Mouse (Mus musculus) heart, embryonic 15.5 days (tissue): ENCODE results near the gene Tmem247. TPM values are rescaled to one million over a fixed set of nuclear protein-coding genes. Genes with fewer than 3 reads are reported as not detected.

Experiments
- ATAC-seq: fragments of 200-750 bp; cut with Nextera tagmentation; replicated peaks from 2 replicates; pipeline ENCODE4 v1.8.0; 2017; ENCODE audit warnings: low read depth, moderate TSS enrichment; ENCODE audit not compliant: insufficient number of reproducible peaks, insufficient read depth, low FRiP score
- H3K27ac ChIP-seq: fragments of 300-500 bp; sonication (generic); 2 replicates; pipeline ENCODE4 v1.5.1; 2015; ENCODE audit warnings: mild to moderate bottlenecking, inconsistent platforms
- H3K27me3 ChIP-seq: fragments of 300-500 bp; sonication (generic); 2 replicates; pipeline ENCODE4 v1.6.1; 2015; ENCODE audit warnings: inconsistent platforms
- H3K36me3 ChIP-seq: fragments of 300-500 bp; sonication (generic); 2 replicates; pipeline ENCODE4 v1.6.1; 2015; ENCODE audit warnings: mild to moderate bottlenecking, inconsistent platforms
- H3K4me1 ChIP-seq: fragments of 300-500 bp; sonication (generic); replicated peaks from 2 replicates; pipeline ENCODE4 v1.6.1; 2015; ENCODE audit warnings: inconsistent platforms
- H3K4me2 ChIP-seq: fragments of 300-500 bp; sonication (generic); 2 replicates; pipeline ENCODE4 v1.6.1; 2015; ENCODE audit warnings: inconsistent platforms, mild to moderate bottlenecking, moderate library complexity
- H3K4me3 ChIP-seq: fragments of 300-500 bp; sonication (generic); 2 replicates; pipeline ENCODE4 v1.5.1; 2015; ENCODE audit warnings: mild to moderate bottlenecking, inconsistent platforms
- H3K9ac ChIP-seq: fragments of 300-500 bp; sonication (generic); 2 replicates; pipeline ENCODE4 v1.6.1; 2015; ENCODE audit warnings: mild to moderate bottlenecking, inconsistent platforms
- H3K9me3 ChIP-seq: fragments of 300-500 bp; sonication (generic); replicated peaks from 2 replicates; pipeline ENCODE4 v1.6.1; 2016; ENCODE audit warnings: inconsistent platforms
- WGBS: fragments of 180-500 bp; shearing (Covaris S2); methylation state at CpG from one replicate; pipeline ENCODE4 v1.1.7; 2015; ENCODE audit warnings: mixed read lengths; 5-methylcytosine and 5-hydroxymethylcytosine counted together
- polyA plus RNA-seq: library from polyadenylated mRNA; unstranded; fragments of >200 nt; fragmentation: Nextera tagmentation; extraction: Ambion mirVana; gene quantifications from 2 replicates; pipeline ENCODE4 v1.2.1, GENCODE M21; 2015

Tmem247 gene
- polyA plus RNA-seq, 1 experiment from 2014 or later = not detected

DNA sequence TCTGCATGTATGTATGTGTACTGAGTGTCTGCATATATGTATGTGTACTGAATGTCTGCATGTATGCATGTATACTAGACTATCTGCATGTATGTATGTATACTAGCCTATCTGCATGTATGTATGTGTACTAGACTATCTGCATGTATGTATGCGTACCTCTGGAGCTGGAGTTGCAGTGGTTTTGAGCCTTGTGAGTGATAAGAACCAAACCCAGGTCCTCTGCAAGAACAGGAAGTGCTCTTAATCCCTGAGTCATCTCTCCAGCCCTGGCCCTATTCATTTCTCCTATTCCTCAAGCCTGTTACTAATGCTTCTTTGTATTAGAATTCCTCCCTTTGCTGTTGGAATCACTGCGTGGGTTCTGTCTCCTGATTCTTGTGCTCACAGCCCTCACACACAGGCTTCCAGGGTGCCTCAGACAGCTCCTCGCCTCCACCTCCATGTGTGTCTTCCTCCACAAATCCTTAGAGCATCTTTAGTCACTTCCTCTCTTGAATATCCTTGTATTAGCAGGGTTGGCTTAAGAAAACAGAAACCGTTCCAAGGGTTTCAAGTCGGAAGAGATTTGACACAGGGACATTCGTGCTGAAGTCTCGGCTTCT lies 4.0 kb upstream of the Tmem247 start:
- no peaks in the 10 kb centered on the region for H3K36me3 ChIP-seq
- H3K4me3 ChIP-seq = no peak overlapping the region
- H3K9me3 ChIP-seq = no peaks in the 10 kb centered on the region
- no peaks in the 10 kb centered on the region for H3K27me3 ChIP-seq
- no peak for ATAC-seq
- WGBS = 64% methylated on average over 7 of the region's 7 CpGs
- no peak overlapping the region for H3K9ac ChIP-seq
- H3K4me2 ChIP-seq = no peak overlapping the region
- no peak overlapping the region for H3K27ac ChIP-seq
- H3K4me1 ChIP-seq = no peaks in the 10 kb centered on the region

DNA sequence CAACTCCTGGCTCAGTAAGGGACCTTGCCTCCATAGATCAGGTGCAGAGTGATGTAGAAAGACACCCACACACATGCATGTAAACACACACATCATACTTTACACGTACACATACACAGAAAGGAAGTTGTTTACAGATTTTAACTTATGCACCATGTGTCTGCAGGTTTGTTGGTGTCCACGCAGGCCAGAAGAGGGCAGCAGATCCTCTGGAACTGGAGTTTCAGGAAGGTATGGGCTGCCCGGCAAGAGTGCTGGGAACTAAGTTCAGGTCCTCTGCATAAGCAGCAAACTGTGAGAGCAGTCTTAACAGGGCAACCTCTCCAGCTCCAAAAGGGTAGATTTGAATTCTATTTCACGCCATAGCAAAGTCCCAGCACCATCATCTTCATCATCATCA lies 1.6 kb upstream of the Tmem247 start:
- no peaks in the 10 kb centered on the region for H3K9me3 ChIP-seq
- no peaks in the 10 kb centered on the region for H3K27me3 ChIP-seq
- no peaks in the 10 kb centered on the region for H3K36me3 ChIP-seq
- no peak overlapping the region for H3K4me3 ChIP-seq
- no peak for ATAC-seq
- H3K4me1 ChIP-seq = no peaks in the 10 kb centered on the region
- WGBS = 79% methylated on average over 4 of the region's 4 CpGs
- no peak overlapping the region for H3K27ac ChIP-seq
- no peak overlapping the region for H3K9ac ChIP-seq
- no peak overlapping the region for H3K4me2 ChIP-seq

GRCm38 (mm10) chr17:86918786-86919185 lies 1.6 kb downstream of the Tmem247 start:
- no peak overlapping the region for H3K9ac ChIP-seq
- no peaks in the 10 kb centered on the region for H3K36me3 ChIP-seq
- no peak overlapping the region for H3K27ac ChIP-seq
- no peaks in the 10 kb centered on the region for H3K4me1 ChIP-seq
- 62% methylated on average over 6 of the region's 6 CpGs for WGBS
- H3K9me3 ChIP-seq = no peaks in the 10 kb centered on the region
- no peak overlapping the region for H3K4me2 ChIP-seq
- no peak for ATAC-seq
- no peak overlapping the region for H3K4me3 ChIP-seq
- H3K27me3 ChIP-seq = no peaks in the 10 kb centered on the region

DNA sequence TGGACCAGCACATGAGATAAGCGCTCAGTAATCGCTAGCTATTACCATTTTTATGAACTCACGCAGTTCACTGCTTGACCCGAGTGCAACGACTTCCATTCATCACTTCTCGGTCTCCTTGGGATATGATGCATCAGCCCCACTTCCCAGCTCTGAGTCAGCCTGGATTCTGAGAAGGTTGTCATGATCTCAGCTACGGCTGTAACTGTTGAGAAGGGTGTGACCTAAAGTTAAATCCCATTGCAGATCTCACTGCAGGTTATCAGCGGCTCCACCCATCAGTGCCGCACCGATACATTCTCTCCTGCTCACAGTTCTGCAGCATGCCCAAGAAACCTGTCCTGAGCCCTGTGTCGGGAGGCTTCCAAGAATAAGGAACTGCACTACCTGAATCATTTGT lies 2.6 kb downstream of the Tmem247 start:
- no peaks in the 10 kb centered on the region for H3K36me3 ChIP-seq
- no peak overlapping the region for H3K4me2 ChIP-seq
- H3K4me1 ChIP-seq = no peaks in the 10 kb centered on the region
- no peaks in the 10 kb centered on the region for H3K27me3 ChIP-seq
- no peak overlapping the region for H3K27ac ChIP-seq
- ATAC-seq = no peak
- H3K4me3 ChIP-seq = no peak overlapping the region
- 66% methylated on average over 11 of the region's 11 CpGs for WGBS
- no peaks in the 10 kb centered on the region for H3K9me3 ChIP-seq
- H3K9ac ChIP-seq = no peak overlapping the region

- H3K9me3 ChIP-seq = no peaks in the 10 kb centered on the region
Measured at GRCm38 (mm10) chr17:86924679-86925078, 7.5 kb downstream of the Tmem247 start.

GRCm38 (mm10) chr17:86926836-86927235 lies 9.7 kb downstream of the Tmem247 start:
- Histone ChIP-seq H3K4me2 (no peak overlapping the region), H3K4me3 (no peak overlapping the region), H3K9me3 (no peaks in the 10 kb centered on the region), H3K27me3 (no peaks in the 10 kb centered on the region), H3K4me1 (peaks cover 3% of the 10 kb centered on the region; the same call in 1 of the 2 replicates), H3K27ac (no peak overlapping the region), H3K36me3 (no peaks in the 10 kb centered on the region), H3K9ac (no peak overlapping the region)
- ATAC-seq = no peak
- WGBS = 88% methylated on average over 3 of the region's 3 CpGs

More at GRCm38 (mm10) chr17:86924679-86925078, 7.5 kb downstream of the Tmem247 start:
- Histone ChIP-seq H3K4me1 (no peaks in the 10 kb centered on the region), H3K4me3 (no peak overlapping the region), H3K4me2 (no peak overlapping the region), H3K9ac (no peak overlapping the region), H3K27me3 (no peaks in the 10 kb centered on the region), H3K27ac (no peak overlapping the region), H3K36me3 (no peaks in the 10 kb centered on the region)
- ATAC-seq = no peak
- whole genome bisulfite sequencing = 47% methylated on average over 3 of the region's 3 CpGs

GRCm38 (mm10) chr17:86929355-86929754 lies 12.2 kb downstream of the Tmem247 start:
- no peak overlapping the region for H3K27ac ChIP-seq
- H3K27me3 ChIP-seq = peaks cover 12% of the 10 kb centered on the region; the same call in 1 of the 2 replicates
- 75% methylated on average over 6 of the region's 6 CpGs for whole genome bisulfite sequencing
- no peaks in the 10 kb centered on the region for H3K9me3 ChIP-seq
- ATAC-seq = no peak
- no peak overlapping the region for H3K4me3 ChIP-seq
- H3K4me1 ChIP-seq = peaks cover 3% of the 10 kb centered on the region; the same call in 1 of the 2 replicates
- no peak overlapping the region for H3K9ac ChIP-seq
- no peak overlapping the region for H3K4me2 ChIP-seq
- no peaks in the 10 kb centered on the region for H3K36me3 ChIP-seq

GRCm38 (mm10) chr17:86929981-86930380 lies 12.8 kb downstream of the Tmem247 start:
- no peak overlapping the region for H3K27ac ChIP-seq

DNA sequence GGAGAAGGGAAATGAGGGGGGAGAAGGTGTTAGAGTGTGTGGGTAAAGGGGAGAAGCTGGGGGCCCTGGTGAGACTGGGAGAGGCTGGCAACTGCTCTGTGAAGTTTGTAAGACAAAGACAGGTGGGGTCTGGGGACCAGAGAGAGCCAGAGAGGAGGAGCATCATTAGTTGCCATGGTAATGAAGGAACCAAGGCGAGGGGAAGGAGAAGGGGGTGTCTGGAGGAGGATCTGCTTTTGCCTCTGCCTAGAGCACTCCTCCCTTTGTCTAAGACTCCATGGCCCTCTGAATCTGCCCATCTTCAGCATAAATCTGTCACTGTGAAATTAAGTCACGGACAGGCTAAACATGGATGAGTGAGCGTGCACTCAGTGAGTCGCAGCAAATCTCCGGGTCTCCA lies 15.7 kb downstream of the Tmem247 start:
- ATAC-seq = no peak
- WGBS = 50% methylated on average over 5 of the region's 5 CpGs
- Histone ChIP-seq H3K9me3 (no peaks in the 10 kb centered on the region), H3K27ac (no peak overlapping the region), H3K4me2 (no peak overlapping the region), H3K4me3 (no peak overlapping the region), H3K36me3 (no peaks in the 10 kb centered on the region), H3K4me1 (peaks cover 9% of the 10 kb centered on the region), H3K27me3 (peaks cover 12% of the 10 kb centered on the region; the same call in 1 of the 2 replicates), H3K9ac (no peak overlapping the region)

More at GRCm38 (mm10) chr17:86929981-86930380, 12.8 kb downstream of the Tmem247 start:
- H3K27me3 ChIP-seq = peaks cover 12% of the 10 kb centered on the region; the same call in 1 of the 2 replicates
- peaks cover 3% of the 10 kb centered on the region; the same call in 1 of the 2 replicates for H3K4me1 ChIP-seq
- no peak overlapping the region for H3K4me2 ChIP-seq
- no peak overlapping the region for H3K4me3 ChIP-seq
- no peaks in the 10 kb centered on the region for H3K36me3 ChIP-seq
- no peaks in the 10 kb centered on the region for H3K9me3 ChIP-seq
- ATAC-seq = no peak
- no peak overlapping the region for H3K9ac ChIP-seq

DNA sequence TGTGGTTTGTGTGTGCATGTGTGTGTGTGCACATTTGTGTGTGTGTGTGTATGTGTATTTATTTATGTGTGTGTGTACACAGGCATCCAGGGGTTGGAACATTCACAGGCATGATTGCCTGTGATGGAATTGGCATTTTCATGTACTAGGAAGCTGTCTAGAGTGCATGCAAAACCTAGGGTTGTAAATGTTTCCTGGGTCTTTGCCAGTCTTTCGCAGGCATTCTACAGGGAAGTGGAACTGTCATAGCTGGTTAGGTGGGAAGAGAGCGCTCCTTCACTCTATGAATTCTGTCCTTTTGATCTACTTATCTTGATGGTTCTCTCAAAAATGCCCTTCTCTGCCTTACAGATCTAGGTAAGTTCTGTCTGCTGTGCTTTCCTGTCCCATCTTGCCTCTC lies 19.9 kb downstream of the Tmem247 start:
- Histone ChIP-seq H3K4me3 (no peak overlapping the region), H3K4me2 (peak overlapping the region; percentile 64; the same call in 1 of the 2 replicates), H3K27ac (peak overlapping the region; percentile 64), H3K36me3 (no peaks in the 10 kb centered on the region), H3K9me3 (no peaks in the 10 kb centered on the region), H3K27me3 (peaks cover 10% of the 10 kb centered on the region; the same call in 1 of the 2 replicates), H3K4me1 (peaks cover 16% of the 10 kb centered on the region), H3K9ac (no peak overlapping the region)
- no peak for ATAC-seq
- 55% methylated on average over 2 of the region's 2 CpGs for WGBS

DNA sequence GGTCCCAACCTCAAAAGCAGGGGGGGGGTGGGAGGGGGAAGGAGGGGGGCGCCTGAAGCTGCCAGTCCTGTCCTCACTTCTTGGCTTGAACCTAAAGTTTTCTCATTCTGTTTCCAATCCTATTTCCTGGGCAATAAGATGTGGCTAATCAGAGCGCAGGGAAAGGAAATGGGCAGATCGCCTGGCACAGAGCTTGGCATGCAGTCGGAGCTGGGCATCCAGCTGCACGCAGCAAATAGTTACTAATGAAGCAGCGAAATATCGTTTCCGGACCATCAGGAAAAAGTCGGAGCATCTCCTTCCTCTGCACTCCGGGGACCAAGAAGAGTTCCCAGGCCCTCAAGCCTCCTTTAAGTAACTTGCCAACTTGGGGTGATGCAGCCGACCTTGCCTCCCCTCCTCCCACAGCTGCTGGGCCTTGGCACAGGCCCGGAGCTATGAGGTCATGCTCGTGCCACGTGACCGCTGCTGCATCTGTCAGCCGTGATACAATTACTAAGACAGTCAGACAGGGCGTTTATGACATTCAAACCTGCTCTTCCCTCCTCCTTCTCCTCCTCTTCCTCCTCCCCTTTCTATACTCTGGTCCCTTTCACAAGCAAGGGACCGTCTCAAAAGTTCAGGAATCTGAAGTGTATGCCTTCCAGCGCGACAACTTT lies 20.5 kb downstream of the Tmem247 start:
- H3K4me1 ChIP-seq = peaks cover 16% of the 10 kb centered on the region
- no peaks in the 10 kb centered on the region for H3K36me3 ChIP-seq
- 5% methylated on average over 20 of the region's 20 CpGs for WGBS
- H3K27ac ChIP-seq = peak overlapping the region; percentile 64
- peaks cover 8% of the 10 kb centered on the region; the same call in 1 of the 2 replicates for H3K27me3 ChIP-seq
- H3K4me2 ChIP-seq = peak overlapping the region; percentile 64
- no peaks in the 10 kb centered on the region for H3K9me3 ChIP-seq
- peak overlapping the region; percentile 37 for H3K4me3 ChIP-seq
- peak overlapping the region; percentile 11; the same call in 1 of the 2 replicates for H3K9ac ChIP-seq
- peak; percentile 91 for ATAC-seq

DNA sequence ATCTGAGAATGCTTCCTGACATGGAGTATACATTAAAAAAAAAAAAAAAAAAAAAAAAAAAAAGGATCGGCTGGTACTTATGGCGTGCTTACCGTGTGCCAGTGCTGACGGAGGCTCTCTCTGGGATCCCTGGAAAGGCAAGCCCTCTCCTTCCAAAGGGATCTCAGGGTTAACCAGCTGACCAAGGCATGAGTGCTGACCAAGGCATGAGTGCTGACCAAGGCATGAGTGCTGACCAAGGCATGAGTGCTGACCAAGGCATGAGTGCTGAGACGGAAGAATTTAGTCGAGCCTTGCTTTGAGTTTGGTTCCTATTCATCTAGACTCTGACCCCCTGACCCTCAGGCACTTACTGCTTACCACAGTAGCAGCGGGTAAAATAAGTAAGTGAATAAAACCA lies 21.5 kb downstream of the Tmem247 start:
- Histone ChIP-seq H3K36me3 (no peaks in the 10 kb centered on the region), H3K4me2 (no peak overlapping the region), H3K9ac (no peak overlapping the region), H3K9me3 (no peaks in the 10 kb centered on the region), H3K27me3 (no peaks in the 10 kb centered on the region), H3K4me3 (no peak overlapping the region), H3K27ac (no peak overlapping the region), H3K4me1 (peaks cover 16% of the 10 kb centered on the region)
- no peak for ATAC-seq
- WGBS = 69% methylated on average over 7 of the region's 7 CpGs
